Mouse (Mus musculus): Measurements from ENCODE around the gene Golga4. TPM values are rescaled to one million over a fixed set of nuclear protein-coding genes. Genes with fewer than 3 reads are reported as not detected.

Gene Golga4
- polyA plus RNA-seq, 1 experiment, result 19.4 TPM

GRCm38 (mm10) chr9:118529783-118530182 is 23.7 kb downstream of the Golga4 start:
- TF ChIP-seq CTCF (IDR thresholded peaks at IDR 0.05; ENCODE audit: borderline replicate concordance, control insufficient read depth, extremely low read depth, insufficient read depth, low read length, poor library complexity), result no peak
- TF ChIP-seq POLR2A (IDR thresholded peaks at IDR 0.05; ENCODE audit: control insufficient read depth, extremely low read depth, insufficient read depth, low read length, poor library complexity), result no peak
- no peak overlapping the region for H3K4me3 ChIP-seq (ENCODE audit: control insufficient read depth, insufficient read depth, low read length)
- no peak for DNase-seq
- no peaks in the 10 kb centered on the region for H3K4me1 ChIP-seq (replicated peaks; ENCODE audit: control insufficient read depth, insufficient read depth, low read length)
- no peaks in the 10 kb centered on the region for H3K27me3 ChIP-seq (ENCODE audit: control insufficient read depth, insufficient read depth, low read length)
- H3K27ac ChIP-seq (ENCODE audit: control insufficient read depth, insufficient read depth, low read length), result no peak overlapping the region
- WGBS, result 93% methylated on average over 3 of the region's 3 CpGs
- H3K36me3 ChIP-seq (ENCODE audit: control insufficient read depth, insufficient read depth, low read length), result peaks cover 69% of the 10 kb centered on the region

GRCm38 (mm10) chr9:118530679-118531078 is 24.6 kb downstream of the Golga4 start:
- no peak for DNase-seq
- Histone ChIP-seq H3K36me3 (ENCODE audit: control insufficient read depth, insufficient read depth, low read length) (peaks cover 76% of the 10 kb centered on the region), H3K27ac (ENCODE audit: control insufficient read depth, insufficient read depth, low read length) (no peak overlapping the region), H3K4me3 (ENCODE audit: control insufficient read depth, insufficient read depth, low read length) (no peak overlapping the region), H3K27me3 (ENCODE audit: control insufficient read depth, insufficient read depth, low read length) (no peaks in the 10 kb centered on the region), H3K4me1 (replicated peaks; ENCODE audit: control insufficient read depth, insufficient read depth, low read length) (no peaks in the 10 kb centered on the region)
- WGBS, result 89% methylated on average over 6 of the region's 6 CpGs
- TF ChIP-seq POLR2A (IDR thresholded peaks at IDR 0.05; ENCODE audit: control insufficient read depth, extremely low read depth, insufficient read depth, low read length, poor library complexity), result no peak
- no peak for TF ChIP-seq CTCF (IDR thresholded peaks at IDR 0.05; ENCODE audit: borderline replicate concordance, control insufficient read depth, extremely low read depth, insufficient read depth, low read length, poor library complexity)

- no peak overlapping the region for H3K4me3 ChIP-seq (ENCODE audit: control insufficient read depth, insufficient read depth, low read length)
- TF ChIP-seq POLR2A (IDR thresholded peaks at IDR 0.05; ENCODE audit: control insufficient read depth, extremely low read depth, insufficient read depth, low read length, poor library complexity) (no peak), CTCF (IDR thresholded peaks at IDR 0.05; ENCODE audit: borderline replicate concordance, control insufficient read depth, extremely low read depth, insufficient read depth, low read length, poor library complexity) (no peak)
- H3K27me3 ChIP-seq (ENCODE audit: control insufficient read depth, insufficient read depth, low read length), result no peaks in the 10 kb centered on the region
- no peak overlapping the region for H3K27ac ChIP-seq (ENCODE audit: control insufficient read depth, insufficient read depth, low read length)
- 92% methylated on average over 7 of the region's 7 CpGs for WGBS
- H3K36me3 ChIP-seq (ENCODE audit: control insufficient read depth, insufficient read depth, low read length), result peaks cover 77% of the 10 kb centered on the region
- no peak for DNase-seq
- H3K4me1 ChIP-seq (replicated peaks; ENCODE audit: control insufficient read depth, insufficient read depth, low read length), result no peaks in the 10 kb centered on the region
These were observed 26.6 kb downstream of the Golga4 start for GRCm38 (mm10) chr9:118532516-118533205.

GRCm38 (mm10) chr9:118536946-118537345 is 30.9 kb downstream of the Golga4 start:
- TF ChIP-seq CTCF (IDR thresholded peaks at IDR 0.05; ENCODE audit: borderline replicate concordance, control insufficient read depth, extremely low read depth, insufficient read depth, low read length, poor library complexity), result no peak
- TF ChIP-seq POLR2A (IDR thresholded peaks at IDR 0.05; ENCODE audit: control insufficient read depth, extremely low read depth, insufficient read depth, low read length, poor library complexity), result no peak
- Histone ChIP-seq H3K27ac (ENCODE audit: control insufficient read depth, insufficient read depth, low read length) (no peak overlapping the region), H3K4me1 (replicated peaks; ENCODE audit: control insufficient read depth, insufficient read depth, low read length) (no peaks in the 10 kb centered on the region), H3K27me3 (ENCODE audit: control insufficient read depth, insufficient read depth, low read length) (no peaks in the 10 kb centered on the region), H3K36me3 (ENCODE audit: control insufficient read depth, insufficient read depth, low read length) (peaks cover 68% of the 10 kb centered on the region), H3K4me3 (ENCODE audit: control insufficient read depth, insufficient read depth, low read length) (no peak overlapping the region)
- no peak for DNase-seq
- 97% methylated on average over 6 of the region's 6 CpGs for WGBS

- Histone ChIP-seq H3K4me1 (replicated peaks; ENCODE audit: control insufficient read depth, insufficient read depth, low read length) (no peaks in the 10 kb centered on the region), H3K27ac (ENCODE audit: control insufficient read depth, insufficient read depth, low read length) (no peak overlapping the region), H3K27me3 (ENCODE audit: control insufficient read depth, insufficient read depth, low read length) (no peaks in the 10 kb centered on the region), H3K4me3 (ENCODE audit: control insufficient read depth, insufficient read depth, low read length) (no peak overlapping the region), H3K36me3 (ENCODE audit: control insufficient read depth, insufficient read depth, low read length) (peaks cover 66% of the 10 kb centered on the region)
- TF ChIP-seq POLR2A (IDR thresholded peaks at IDR 0.05; ENCODE audit: control insufficient read depth, extremely low read depth, insufficient read depth, low read length, poor library complexity), result no peak
- TF ChIP-seq CTCF (IDR thresholded peaks at IDR 0.05; ENCODE audit: borderline replicate concordance, control insufficient read depth, extremely low read depth, insufficient read depth, low read length, poor library complexity), result no peak
- no peak for DNase-seq
- 98% methylated on average over 9 of the region's 9 CpGs for WGBS
These were observed 31.6 kb downstream of the Golga4 start for GRCm38 (mm10) chr9:118537463-118538339.

- no peaks in the 10 kb centered on the region for H3K4me1 ChIP-seq (replicated peaks; ENCODE audit: control insufficient read depth, insufficient read depth, low read length)
- H3K36me3 ChIP-seq (ENCODE audit: control insufficient read depth, insufficient read depth, low read length), result peaks cover 33% of the 10 kb centered on the region
- no peak for DNase-seq
- H3K27me3 ChIP-seq (ENCODE audit: control insufficient read depth, insufficient read depth, low read length), result no peaks in the 10 kb centered on the region
- 98% methylated on average over 8 of the region's 8 CpGs for WGBS
- H3K4me3 ChIP-seq (ENCODE audit: control insufficient read depth, insufficient read depth, low read length), result no peak overlapping the region
- TF ChIP-seq POLR2A (IDR thresholded peaks at IDR 0.05; ENCODE audit: control insufficient read depth, extremely low read depth, insufficient read depth, low read length, poor library complexity) (no peak), CTCF (IDR thresholded peaks at IDR 0.05; ENCODE audit: borderline replicate concordance, control insufficient read depth, extremely low read depth, insufficient read depth, low read length, poor library complexity) (no peak)
- H3K27ac ChIP-seq (ENCODE audit: control insufficient read depth, insufficient read depth, low read length), result no peak overlapping the region
These were observed 35.8 kb downstream of the Golga4 start for GRCm38 (mm10) chr9:118541851-118542250.
